Mouse (Mus musculus) cerebellum, postnatal 10 days (tissue): ENCODE measurements at regions not wholly inside any gene's neighbourhood (a gene's known extent, or its start where the extent isn't known, plus 50 kb on each side); places are given as distances from the start of the nearest gene placed in this dataset.

ENCODE experiments used
- DNase-seq, 2 experiments: peaks; one replicate each; pipeline ENCODE4 v3.0.0; 2021; ENCODE audit warnings: mixed read lengths in 2 of 2

DNA sequence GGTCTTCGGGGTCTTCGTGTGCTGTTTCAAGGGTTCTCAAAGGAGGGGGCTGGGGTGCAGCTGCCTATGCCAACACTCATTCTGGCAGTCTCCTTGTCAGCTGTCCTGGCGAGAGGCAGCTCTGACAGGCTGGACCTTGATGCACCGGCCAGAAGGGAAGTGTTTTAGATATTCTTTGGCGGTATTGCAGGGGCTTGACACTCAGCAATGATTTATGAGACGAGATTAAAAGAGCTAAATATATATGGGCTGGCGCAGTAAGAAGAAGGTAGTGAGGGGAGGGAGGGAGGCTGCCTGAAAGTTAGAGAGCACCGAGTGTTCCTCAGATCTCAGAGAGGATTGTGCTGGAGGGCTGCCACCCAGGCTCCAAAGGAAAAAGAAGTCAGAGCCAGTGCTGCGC is 50.2 kb upstream of the Pdzd8 start:
- DNase-seq = peak; percentile 50 to 52

GRCm38 (mm10) chr19:59396506-59396905 is 50.9 kb upstream of the Pdzd8 start:
- DNase-seq = peak; percentile 78 to 83

GRCm38 (mm10) chr19:59399849-59400585 is 54.4 kb upstream of the Pdzd8 start:
- DNase-seq = no peak

- DNase-seq = no peak
Observed at GRCm38 (mm10) chr19:59401304-59401703, 55.7 kb upstream of the Pdzd8 start.

DNA sequence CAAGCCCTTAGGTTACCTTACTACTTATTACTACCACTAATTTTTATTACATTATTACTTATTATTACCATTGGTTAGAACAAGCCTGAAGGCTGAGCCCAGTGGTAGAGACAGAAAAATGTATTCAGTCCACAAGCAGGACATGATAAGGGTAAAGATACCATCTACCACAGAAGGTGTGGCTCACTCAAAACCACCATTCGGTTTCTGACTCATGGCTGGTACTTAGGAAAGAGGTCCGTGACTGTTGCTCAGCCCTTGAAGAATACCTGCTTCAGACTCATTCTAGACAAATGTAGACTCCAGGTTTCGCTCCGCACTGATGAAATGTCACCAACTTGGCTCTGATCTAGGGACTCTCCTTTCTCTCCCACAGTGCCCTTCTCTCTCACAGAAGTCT is 56.1 kb upstream of the Emx2 start:
- DNase-seq = no peak

DNA sequence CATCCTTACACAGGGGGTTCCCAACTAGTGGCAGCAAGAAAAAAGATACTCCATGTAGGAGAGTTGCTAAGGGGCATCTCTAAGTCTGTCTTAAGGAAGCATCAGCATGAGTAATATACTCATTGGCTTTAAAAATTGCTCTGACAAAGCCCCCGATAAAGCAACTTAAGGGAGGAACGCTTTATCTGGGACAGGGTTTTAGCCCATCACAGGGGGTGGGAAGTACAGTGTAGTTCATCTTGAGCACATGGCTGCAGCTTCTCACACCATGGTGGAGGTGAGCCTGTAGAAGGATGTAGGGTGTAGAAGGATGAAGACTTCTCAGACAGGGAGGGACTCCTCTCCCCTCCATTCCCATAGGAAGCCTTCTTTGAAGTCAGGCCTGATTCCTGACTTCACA is 54.1 kb upstream of the Emx2 start:
- no peak for DNase-seq

GRCm38 (mm10) chr19:59404766-59405165 is 53.4 kb upstream of the Emx2 start:
- no peak for DNase-seq

DNA sequence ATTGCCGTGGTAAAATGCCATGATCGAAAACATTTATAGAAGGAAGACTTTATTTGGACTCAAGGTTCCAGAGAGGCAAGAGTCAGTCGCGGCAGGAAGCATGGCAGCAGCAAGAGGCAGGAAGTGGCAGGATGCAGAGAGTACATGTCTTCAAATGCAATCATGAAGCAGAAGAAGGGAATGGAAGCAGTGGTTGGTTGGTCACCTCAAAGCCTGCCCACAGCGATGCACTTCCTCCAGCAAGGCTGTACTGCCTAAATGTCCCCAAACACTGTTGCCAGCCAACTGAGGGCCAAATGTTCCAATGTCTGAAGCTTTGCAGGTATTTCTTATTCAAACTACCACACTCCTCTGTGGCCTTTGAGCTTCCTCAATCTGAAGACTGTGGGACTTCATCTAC is 52.6 kb upstream of the Emx2 start:
- no peak for DNase-seq

DNA sequence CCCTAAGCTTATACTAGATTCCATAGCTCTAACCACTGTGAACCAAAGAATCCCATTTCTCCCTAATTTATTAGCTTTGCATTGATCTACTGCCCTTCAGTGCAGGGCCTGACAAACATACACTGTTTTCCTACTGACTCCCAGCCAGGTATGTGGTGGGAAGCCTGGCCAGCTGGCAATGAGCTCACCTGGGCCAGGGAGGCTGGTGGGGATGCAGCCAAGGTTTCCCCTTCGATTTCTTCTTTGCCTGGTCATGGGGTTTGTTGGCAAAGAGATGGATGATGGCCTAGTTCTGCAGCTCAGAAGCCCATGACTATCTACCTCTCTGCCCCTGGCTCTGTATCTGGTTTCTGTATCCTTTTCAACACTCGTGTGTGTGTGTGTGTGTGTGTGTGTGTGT is 50.1 kb upstream of the Emx2 start:
- peak; percentile 70 to 82 for DNase-seq
